Mouse (Mus musculus) midbrain, embryonic 14.5 days (tissue): ENCODE data around the gene Ctnnd1. TPM values are rescaled to one million over a fixed set of nuclear protein-coding genes. Genes with fewer than 3 reads are reported as not detected.

Experiments used
- ATAC-seq: fragments of 200-750 bp; cut with Nextera tagmentation; 2 replicates; pipeline ENCODE4 v1.8.0; 2017; ENCODE audit warnings: moderate number of reproducible peaks, moderate library complexity; ENCODE audit not compliant: low FRiP score, low TSS enrichment
- DNase-seq: peaks from one replicate; pipeline ENCODE4 v3.0.0-alpha.2; 2015
- H3K27ac ChIP-seq: fragments of 300-500 bp; sonication (generic); replicated peaks from 2 replicates; pipeline ENCODE4 v1.5.1; 2014; ENCODE audit warnings: mild to moderate bottlenecking, low read depth, low read length, moderate library complexity
- H3K27me3 ChIP-seq: fragments of 300-500 bp; sonication (generic); 2 replicates; pipeline ENCODE4 v1.6.1; 2014; ENCODE audit warnings: low read length, control low read depth, mixed read lengths; ENCODE audit not compliant: control insufficient read depth, insufficient read depth
- H3K36me3 ChIP-seq: fragments of 300-500 bp; sonication (generic); 2 replicates; pipeline ENCODE4 v1.6.1; 2014; ENCODE audit warnings: low read length, control low read depth; ENCODE audit not compliant: control insufficient read depth, insufficient read depth
- H3K4me1 ChIP-seq: fragments of 300-500 bp; sonication (generic); 2 replicates; pipeline ENCODE4 v1.6.1; 2014; ENCODE audit warnings: mild to moderate bottlenecking, antibody characterized with exemption, low read length, control low read depth; ENCODE audit not compliant: control insufficient read depth, insufficient read depth
- H3K4me2 ChIP-seq: fragments of 300-500 bp; sonication (generic); 2 replicates; pipeline ENCODE4 v1.6.1; 2014; ENCODE audit warnings: mild to moderate bottlenecking, low read length, moderate library complexity
- H3K4me3 ChIP-seq: fragments of 300-500 bp; sonication (generic); replicated peaks from 2 replicates; pipeline ENCODE4 v1.5.1; 2014; ENCODE audit warnings: low read depth, low read length
- H3K9ac ChIP-seq: fragments of 300-500 bp; sonication (generic); replicated peaks from 2 replicates; pipeline ENCODE4 v1.6.1; 2014; ENCODE audit warnings: mild to moderate bottlenecking, low read length, moderate library complexity
- H3K9me3 ChIP-seq: fragments of 300-500 bp; sonication (generic); 2 replicates; pipeline ENCODE4 v1.6.1; 2016; ENCODE audit warnings: low read length, control low read depth, mixed read lengths; ENCODE audit not compliant: control insufficient read depth
- WGBS: fragments of 180-500 bp; shearing (Covaris S2); extraction: QIAGEN DNeasy Blood & Tissue Kit; methylation state at CpG from one replicate; pipeline ENCODE4 v1.1.7; 2014; 5-methylcytosine and 5-hydroxymethylcytosine counted together
- polyA plus RNA-seq: library from polyadenylated mRNA; unstranded; fragments of >200 nt; fragmentation: Nextera tagmentation; extraction: Ambion mirVana; gene quantifications from 2 replicates; pipeline ENCODE4 v1.2.1, GENCODE M21; 2014

Gene Ctnnd1
- polyA plus RNA-seq, 1 experiment from 2014 or later = 33.8 TPM

- H3K4me2 ChIP-seq = no peak overlapping the region
- no peaks in the 10 kb centered on the region for H3K27me3 ChIP-seq
- ATAC-seq = no peak
- no peak overlapping the region for H3K9ac ChIP-seq
- WGBS = 81% methylated on average over 1 of the region's 1 CpGs
- DNase-seq = no peak
- no peak overlapping the region for H3K4me3 ChIP-seq
- H3K27ac ChIP-seq = no peak overlapping the region
- no peaks in the 10 kb centered on the region for H3K9me3 ChIP-seq
- no peaks in the 10 kb centered on the region for H3K4me1 ChIP-seq
- peaks cover 97% of the 10 kb centered on the region for H3K36me3 ChIP-seq
Observed at GRCm38 (mm10) chr2:84607842-84608241, 42.7 kb downstream of the Ctnnd1 start.

- Histone ChIP-seq H3K9ac (no peak overlapping the region), H3K36me3 (peaks cover 70% of the 10 kb centered on the region), H3K27me3 (no peaks in the 10 kb centered on the region), H3K4me2 (no peak overlapping the region), H3K9me3 (no peaks in the 10 kb centered on the region), H3K4me1 (no peaks in the 10 kb centered on the region), H3K27ac (no peak overlapping the region), H3K4me3 (no peak overlapping the region)
- 77% methylated on average over 2 of the region's 2 CpGs for WGBS
- no peak for DNase-seq
- ATAC-seq = no peak
Observed at GRCm38 (mm10) chr2:84600977-84601376, 49.6 kb downstream of the Ctnnd1 start.

DNA sequence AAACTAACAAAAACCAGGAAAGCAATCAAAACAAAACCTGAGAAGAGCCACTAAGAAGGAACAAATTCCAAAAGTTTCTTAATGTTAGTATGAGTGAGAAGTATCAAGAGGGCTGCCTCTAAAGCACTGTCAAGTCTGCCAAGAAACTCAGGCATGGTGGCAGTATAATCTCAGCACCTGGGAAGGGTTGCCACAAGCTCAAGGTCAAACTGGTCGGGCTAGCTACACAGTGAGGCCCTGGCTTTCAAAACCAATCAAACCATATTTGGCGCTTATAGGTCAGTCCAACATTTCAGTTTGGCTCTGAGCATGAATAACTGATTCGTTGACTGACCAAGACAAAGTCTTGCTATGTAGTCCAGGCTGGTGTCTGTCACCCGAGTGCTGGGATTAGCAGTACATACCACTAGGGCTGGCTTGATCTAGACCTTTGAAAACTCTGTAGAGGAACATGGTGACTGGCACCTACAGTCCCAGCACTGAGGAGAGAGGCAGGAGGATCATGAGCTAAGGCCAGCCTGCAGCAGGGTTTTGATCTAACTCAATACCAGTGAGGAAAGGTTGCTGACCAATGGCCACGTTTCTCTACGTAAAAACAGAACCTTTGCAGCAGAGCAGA lies 51.2 kb downstream of the Ctnnd1 start:
- Histone ChIP-seq H3K9me3 (no peaks in the 10 kb centered on the region), H3K27ac (no peak overlapping the region), H3K27me3 (no peaks in the 10 kb centered on the region), H3K36me3 (peaks cover 59% of the 10 kb centered on the region), H3K4me3 (no peak overlapping the region), H3K4me1 (no peaks in the 10 kb centered on the region), H3K9ac (no peak overlapping the region), H3K4me2 (no peak overlapping the region)
- ATAC-seq (no peak), DNase-seq (no peak)
- 96% methylated on average over 6 of the region's 6 CpGs for WGBS

- Histone ChIP-seq H3K27me3 (no peaks in the 10 kb centered on the region), H3K4me2 (no peak overlapping the region), H3K4me1 (no peaks in the 10 kb centered on the region), H3K9ac (no peak overlapping the region), H3K9me3 (no peaks in the 10 kb centered on the region), H3K4me3 (no peak overlapping the region), H3K27ac (no peak overlapping the region), H3K36me3 (peaks cover 37% of the 10 kb centered on the region)
- WGBS = 95% methylated on average over 1 of the region's 1 CpGs
- ATAC-seq = no peak
- no peak for DNase-seq
Observed at GRCm38 (mm10) chr2:84597123-84597522, 53.4 kb downstream of the Ctnnd1 start.

GRCm38 (mm10) chr2:84592801-84593200 lies 57.8 kb downstream of the Ctnnd1 start:
- DNase-seq (no peak), ATAC-seq (no peak)
- H3K27me3 ChIP-seq = no peaks in the 10 kb centered on the region
- no peak overlapping the region for H3K27ac ChIP-seq
- whole genome bisulfite sequencing = 96% methylated on average over 8 of the region's 8 CpGs
- H3K4me2 ChIP-seq = no peak overlapping the region
- H3K9me3 ChIP-seq = no peaks in the 10 kb centered on the region
- peaks cover 9% of the 10 kb centered on the region; the same call in 1 of the 2 replicates for H3K36me3 ChIP-seq
- no peak overlapping the region for H3K9ac ChIP-seq
- H3K4me3 ChIP-seq = no peak overlapping the region
- no peaks in the 10 kb centered on the region for H3K4me1 ChIP-seq

DNA sequence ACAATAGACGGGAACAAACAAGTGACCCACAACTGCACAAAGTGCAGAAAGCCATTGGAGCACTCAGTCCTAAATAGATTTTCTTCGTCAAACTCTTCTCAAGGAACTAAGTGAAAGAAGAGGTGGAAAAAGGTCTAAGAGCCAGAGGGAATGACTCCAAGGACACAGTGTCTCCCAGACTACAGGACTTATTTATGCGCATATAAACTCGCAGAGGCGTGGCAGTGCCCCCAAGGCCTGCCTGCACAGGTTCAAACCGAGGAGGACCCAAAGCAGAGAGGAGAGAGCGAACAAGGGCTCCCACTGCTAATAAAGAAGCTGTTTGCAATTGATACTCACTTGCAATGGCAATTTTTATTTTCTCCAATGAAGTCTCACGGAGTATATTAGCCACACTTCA lies 64.9 kb downstream of the Ctnnd1 start:
- no peaks in the 10 kb centered on the region for H3K27me3 ChIP-seq
- H3K36me3 ChIP-seq = no peaks in the 10 kb centered on the region
- ATAC-seq (no peak), DNase-seq (no peak)
- no peak overlapping the region for H3K9ac ChIP-seq
- no peak overlapping the region for H3K4me2 ChIP-seq
- no peak overlapping the region for H3K27ac ChIP-seq
- WGBS = 78% methylated on average over 8 of the region's 8 CpGs
- H3K4me3 ChIP-seq = no peak overlapping the region
- no peaks in the 10 kb centered on the region for H3K4me1 ChIP-seq
- no peaks in the 10 kb centered on the region for H3K9me3 ChIP-seq

GRCm38 (mm10) chr2:84582286-84582685 lies 68.3 kb downstream of the Ctnnd1 start:
- Histone ChIP-seq H3K27me3 (no peaks in the 10 kb centered on the region), H3K36me3 (no peaks in the 10 kb centered on the region), H3K9ac (no peak overlapping the region), H3K9me3 (no peaks in the 10 kb centered on the region), H3K27ac (no peak overlapping the region), H3K4me2 (no peak overlapping the region), H3K4me1 (no peaks in the 10 kb centered on the region), H3K4me3 (no peak overlapping the region)
- WGBS = 92% methylated on average over 5 of the region's 5 CpGs
- DNase-seq = no peak
- ATAC-seq = no peak

GRCm38 (mm10) chr2:84581208-84581607 lies 69.4 kb downstream of the Ctnnd1 start:
- no peaks in the 10 kb centered on the region for H3K27me3 ChIP-seq
- no peaks in the 10 kb centered on the region for H3K36me3 ChIP-seq
- ATAC-seq (no peak), DNase-seq (no peak)
- WGBS = 91% methylated on average over 2 of the region's 3 CpGs
- no peak overlapping the region for H3K4me3 ChIP-seq
- H3K27ac ChIP-seq = no peak overlapping the region
- no peak overlapping the region for H3K4me2 ChIP-seq
- no peaks in the 10 kb centered on the region for H3K9me3 ChIP-seq
- no peaks in the 10 kb centered on the region for H3K4me1 ChIP-seq
- H3K9ac ChIP-seq = no peak overlapping the region

GRCm38 (mm10) chr2:84579311-84579710 lies 71.3 kb downstream of the Ctnnd1 start:
- no peaks in the 10 kb centered on the region for H3K27me3 ChIP-seq
- no peak for DNase-seq
- H3K9ac ChIP-seq = no peak overlapping the region
- H3K27ac ChIP-seq = no peak overlapping the region
- H3K4me1 ChIP-seq = no peaks in the 10 kb centered on the region
- H3K9me3 ChIP-seq = no peaks in the 10 kb centered on the region
- no peaks in the 10 kb centered on the region for H3K36me3 ChIP-seq
- no peak for ATAC-seq
- H3K4me2 ChIP-seq = no peak overlapping the region
- 86% methylated on average over 2 of the region's 2 CpGs for WGBS
- H3K4me3 ChIP-seq = no peak overlapping the region
